Mouse (Mus musculus) hindbrain, embryonic 16.5 days (tissue): Measurements from ENCODE around the gene Kirrel2. TPM values are rescaled to one million over a fixed set of nuclear protein-coding genes. Genes with fewer than 3 reads are reported as not detected.
"Not testable (repeated sequence)": the region's sequence is repeated elsewhere in the genome, so short reads cannot be mapped to it uniquely, and the experiment has no call there.

ENCODE experiments used
- ATAC-seq: fragments of 200-750 bp; cut with Nextera tagmentation; 2 replicates; pipeline ENCODE4 v1.8.0; 2017; ENCODE audit warnings: moderate TSS enrichment, moderate library complexity
- H3K27ac ChIP-seq: fragments of 300-500 bp; sonication (generic); 2 replicates; pipeline ENCODE4 v1.5.1; 2014; ENCODE audit warnings: low read depth, mild to moderate bottlenecking, control low read depth, low read length, moderate library complexity
- H3K27me3 ChIP-seq: fragments of 300-500 bp; sonication (generic); replicated peaks from 2 replicates; pipeline ENCODE4 v1.6.1; 2014; ENCODE audit warnings: low read length; ENCODE audit not compliant: control insufficient read depth, insufficient read depth
- H3K36me3 ChIP-seq: fragments of 300-500 bp; sonication (generic); 2 replicates; pipeline ENCODE4 v1.6.1; 2014; ENCODE audit warnings: mild to moderate bottlenecking, low read length, moderate library complexity, mixed read lengths; ENCODE audit not compliant: control insufficient read depth, insufficient read depth
- H3K4me1 ChIP-seq: fragments of 300-500 bp; sonication (generic); 2 replicates; pipeline ENCODE4 v1.6.1; 2014; ENCODE audit warnings: low read depth, low read length; ENCODE audit not compliant: control insufficient read depth, insufficient read depth
- H3K4me2 ChIP-seq: fragments of 300-500 bp; sonication (generic); 2 replicates; pipeline ENCODE4 v1.6.1; 2014; ENCODE audit warnings: mild to moderate bottlenecking, low read length, control low read depth, moderate library complexity
- H3K4me3 ChIP-seq: fragments of 300-500 bp; sonication (generic); 2 replicates; pipeline ENCODE4 v1.5.1; 2014; ENCODE audit warnings: mild to moderate bottlenecking, low read length, control low read depth, moderate library complexity
- H3K9ac ChIP-seq: fragments of 300-500 bp; sonication (generic); 2 replicates; pipeline ENCODE4 v1.6.1; 2014; ENCODE audit warnings: low read depth, mild to moderate bottlenecking, control low read depth, low read length, moderate library complexity
- H3K9me3 ChIP-seq: fragments of 300-500 bp; sonication (generic); 2 replicates; pipeline ENCODE4 v1.6.1; 2014; ENCODE audit warnings: mild to moderate bottlenecking, low read length, moderate library complexity; ENCODE audit not compliant: control insufficient read depth
- WGBS: fragments of 180-500 bp; shearing (Covaris S2); extraction: QIAGEN DNeasy Blood & Tissue Kit; methylation state at CpG from one replicate; pipeline ENCODE4 v1.1.7; 2014; 5-methylcytosine and 5-hydroxymethylcytosine counted together
- polyA plus RNA-seq: library from polyadenylated mRNA; unstranded; fragments of >200 nt; fragmentation: Nextera tagmentation; extraction: Ambion mirVana; gene quantifications from 2 replicates; pipeline ENCODE4 v1.2.1, GENCODE M21; 2015

The Kirrel2 gene
- polyA plus RNA-seq, 1 experiment from 2014 or later: 3.0 TPM

DNA sequence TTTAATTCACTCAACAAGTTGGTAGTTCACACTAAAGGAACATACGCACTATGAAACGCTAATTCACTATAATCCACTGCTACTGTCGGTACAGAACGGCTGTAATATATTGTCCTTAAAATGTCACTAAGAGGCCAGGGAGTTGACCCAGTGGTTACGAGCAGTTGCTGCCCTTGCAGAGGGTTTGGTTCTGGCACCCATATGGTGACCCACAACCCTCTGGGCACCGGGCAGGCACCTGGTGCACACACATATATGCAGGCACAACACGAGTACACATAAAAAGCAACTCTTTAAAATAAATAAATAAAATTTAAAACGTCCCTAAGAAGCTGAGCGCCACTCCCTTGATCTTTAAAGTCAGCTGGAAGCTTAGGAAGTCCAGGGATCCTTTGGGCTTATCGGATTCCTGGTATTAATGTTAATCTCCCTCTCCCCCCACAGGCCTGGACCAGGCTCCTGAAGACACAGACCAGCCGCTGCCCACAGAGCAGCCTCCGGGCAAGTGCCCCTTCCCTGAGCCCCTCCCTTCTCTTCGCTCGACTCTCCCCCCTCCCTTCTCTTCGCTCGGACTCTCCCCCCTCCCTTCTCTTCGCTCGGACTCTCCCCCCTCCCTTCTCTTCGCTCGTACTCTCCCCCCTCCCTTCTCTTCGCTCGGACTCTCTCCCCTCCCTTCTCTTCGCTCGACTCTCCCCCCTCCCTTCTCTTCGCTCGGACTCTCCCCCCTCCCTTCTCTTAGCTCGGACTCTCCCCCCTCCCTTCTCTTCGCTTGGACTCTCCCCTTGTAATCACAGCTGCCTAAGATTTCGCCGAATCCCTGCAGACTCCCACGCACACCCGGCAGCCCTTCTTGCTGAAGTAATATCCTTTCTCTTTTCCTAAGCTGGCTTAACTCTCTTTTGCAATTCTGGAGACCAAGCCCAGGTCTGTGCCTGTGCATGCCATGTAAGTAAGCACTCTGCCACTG is 20.2 kb upstream of the Kirrel2 start:
- H3K36me3 ChIP-seq: no peaks in the 10 kb centered on the region
- peak overlapping the region; percentile 37 for H3K4me3 ChIP-seq
- H3K9me3 ChIP-seq: no peaks in the 10 kb centered on the region
- peak; percentile 68 for ATAC-seq
- peak overlapping the region; percentile 10; the same call in 1 of the 2 replicates for H3K27ac ChIP-seq
- H3K9ac ChIP-seq: peak overlapping the region; percentile 58
- WGBS: 7% methylated on average over 29 of the region's 32 CpGs
- H3K4me1 ChIP-seq: no peaks in the 10 kb centered on the region
- peak overlapping the region; percentile 63 for H3K4me2 ChIP-seq
- no peaks in the 10 kb centered on the region for H3K27me3 ChIP-seq

DNA sequence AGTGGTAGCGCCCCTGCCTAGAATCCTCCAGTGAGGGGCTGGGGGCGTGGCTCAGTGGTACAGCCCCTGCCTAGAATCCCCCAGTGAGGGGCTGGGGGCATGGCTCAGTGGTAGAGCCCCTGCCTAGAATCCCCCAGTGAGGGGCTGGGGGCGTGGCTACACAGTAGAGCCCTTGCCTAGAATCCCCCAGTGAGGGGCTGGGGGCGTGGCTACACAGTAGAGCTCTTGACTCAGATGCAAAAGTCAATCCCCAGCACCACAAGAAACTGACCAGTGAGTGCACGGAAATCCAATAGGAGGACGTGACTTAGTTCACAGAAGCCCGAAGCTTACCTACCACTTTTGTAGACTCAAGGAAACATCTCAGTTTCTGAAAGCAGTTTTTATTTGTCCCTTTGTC is 18.6 kb upstream of the Kirrel2 start:
- not testable (repeated sequence) for H3K27ac ChIP-seq, H3K4me1 ChIP-seq, H3K36me3 ChIP-seq, H3K9me3 ChIP-seq, H3K4me3 ChIP-seq, H3K9ac ChIP-seq, ATAC-seq, H3K4me2 ChIP-seq, H3K27me3 ChIP-seq
- 87% methylated on average over 6 of the region's 7 CpGs for WGBS

GRCm38 (mm10) chr7:30474999-30475398 is 17.5 kb upstream of the Kirrel2 start:
- H3K4me2 ChIP-seq: no peak overlapping the region
- H3K9me3 ChIP-seq: no peaks in the 10 kb centered on the region; the same call in 1 of the 2 replicates
- no peak overlapping the region for H3K9ac ChIP-seq
- no peak overlapping the region for H3K4me3 ChIP-seq
- ATAC-seq: no peak
- no peaks in the 10 kb centered on the region for H3K36me3 ChIP-seq
- H3K27me3 ChIP-seq: no peaks in the 10 kb centered on the region
- no peaks in the 10 kb centered on the region for H3K4me1 ChIP-seq
- no peak overlapping the region for H3K27ac ChIP-seq
- 79% methylated on average over 4 of the region's 4 CpGs for WGBS

DNA sequence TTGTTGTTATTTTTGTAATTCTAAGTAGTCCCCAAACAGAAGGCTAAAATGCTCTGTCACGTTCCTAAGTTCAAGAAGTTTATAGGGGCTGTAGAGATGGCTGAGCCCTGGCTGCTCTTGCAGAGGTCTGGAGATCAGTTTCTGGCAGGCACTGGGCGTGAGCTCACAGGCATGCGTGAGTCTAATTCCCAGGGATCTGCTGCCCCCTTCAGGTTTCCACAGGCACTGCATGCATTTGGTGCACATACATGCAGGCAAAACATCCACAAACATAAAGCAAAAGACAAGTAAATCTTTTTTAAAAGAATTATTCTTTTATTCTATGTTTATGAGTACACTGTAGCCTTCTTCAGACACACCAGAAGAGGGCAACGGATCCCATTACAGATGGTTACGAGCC is 14.9 kb upstream of the Kirrel2 start:
- Histone ChIP-seq H3K9ac (no peak overlapping the region), H3K4me2 (no peak overlapping the region), H3K27me3 (peaks cover 4% of the 10 kb centered on the region; the same call in 1 of the 2 replicates), H3K27ac (no peak overlapping the region), H3K36me3 (no peaks in the 10 kb centered on the region), H3K4me3 (no peak overlapping the region), H3K9me3 (no peaks in the 10 kb centered on the region; the same call in 1 of the 2 replicates), H3K4me1 (no peaks in the 10 kb centered on the region)
- ATAC-seq: no peak
- 43% methylated on average over 5 of the region's 5 CpGs for WGBS

DNA sequence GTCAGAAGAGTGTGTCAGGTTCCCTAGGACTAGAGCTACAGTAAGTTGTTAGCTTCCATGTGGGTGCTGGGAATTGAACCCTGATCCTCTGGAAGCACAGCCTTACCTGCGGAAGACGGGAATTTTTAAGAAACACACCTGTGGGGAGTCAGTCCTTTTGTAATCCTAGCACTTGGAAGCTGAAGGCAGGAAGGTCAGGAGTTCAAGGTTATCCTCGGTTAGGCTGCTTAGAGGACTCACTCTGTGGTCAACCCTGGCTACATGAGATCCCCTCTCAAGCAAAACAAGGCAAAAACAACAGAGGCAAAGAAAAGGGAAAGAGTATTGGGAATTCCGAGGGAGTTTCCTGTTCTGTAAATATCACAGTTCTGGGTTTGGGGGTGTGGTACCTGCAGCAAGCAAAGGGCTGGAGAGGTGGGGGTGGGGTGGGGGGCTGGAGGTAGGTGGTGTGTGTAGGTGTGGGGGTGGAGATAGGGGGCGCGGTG is 7.4 kb upstream of the Kirrel2 start:
- H3K4me1 ChIP-seq: peaks cover 4% of the 10 kb centered on the region; the same call in 1 of the 2 replicates
- ATAC-seq: no peak
- H3K9me3 ChIP-seq: no peaks in the 10 kb centered on the region
- no peak overlapping the region for H3K27ac ChIP-seq
- 19% methylated on average over 6 of the region's 6 CpGs for WGBS
- no peak overlapping the region for H3K9ac ChIP-seq
- H3K4me2 ChIP-seq: no peak overlapping the region
- peaks cover 54% of the 10 kb centered on the region for H3K27me3 ChIP-seq
- H3K4me3 ChIP-seq: no peak overlapping the region
- no peaks in the 10 kb centered on the region for H3K36me3 ChIP-seq

- Histone ChIP-seq H3K9me3 (no peaks in the 10 kb centered on the region), H3K27ac (no peak overlapping the region), H3K36me3 (no peaks in the 10 kb centered on the region), H3K27me3 (peaks cover 54% of the 10 kb centered on the region), H3K4me3 (no peak overlapping the region), H3K9ac (no peak overlapping the region), H3K4me1 (peaks cover 4% of the 10 kb centered on the region; the same call in 1 of the 2 replicates), H3K4me2 (no peak overlapping the region)
- WGBS: 25% methylated on average over 4 of the region's 4 CpGs
- ATAC-seq: no peak
Measured at GRCm38 (mm10) chr7:30463996-30464395, 6.5 kb upstream of the Kirrel2 start.

GRCm38 (mm10) chr7:30463568-30463967 is 6.1 kb upstream of the Kirrel2 start:
- no peaks in the 10 kb centered on the region for H3K9me3 ChIP-seq
- no peak overlapping the region for H3K4me3 ChIP-seq
- H3K4me1 ChIP-seq: peaks cover 4% of the 10 kb centered on the region; the same call in 1 of the 2 replicates
- no peak overlapping the region for H3K9ac ChIP-seq
- H3K4me2 ChIP-seq: no peak overlapping the region
- H3K27me3 ChIP-seq: peaks cover 54% of the 10 kb centered on the region
- H3K36me3 ChIP-seq: no peaks in the 10 kb centered on the region
- H3K27ac ChIP-seq: no peak overlapping the region
- ATAC-seq: no peak
- 22% methylated on average over 7 of the region's 7 CpGs for WGBS

DNA sequence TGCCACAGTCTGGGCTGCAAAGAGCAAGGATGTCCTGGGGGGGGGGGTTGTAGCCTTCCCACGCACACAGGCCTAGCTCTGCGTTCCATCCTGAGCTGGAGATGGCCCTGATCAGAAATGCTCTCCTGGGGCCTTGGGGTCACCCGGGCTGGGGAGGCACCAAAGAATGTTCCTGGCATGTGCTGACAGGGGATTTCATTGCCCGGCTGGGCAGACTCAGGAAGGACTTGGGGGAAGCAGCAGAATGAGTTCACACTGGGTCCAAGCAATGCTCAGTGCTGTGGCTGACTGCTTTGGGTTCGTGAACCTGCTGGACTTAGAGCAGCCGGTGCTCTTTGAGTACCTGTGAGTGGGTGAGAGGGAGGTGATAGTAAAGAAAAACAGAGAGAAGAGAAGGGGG is 2.0 kb upstream of the Kirrel2 start:
- 23% methylated on average over 6 of the region's 6 CpGs for WGBS
- H3K4me2 ChIP-seq: no peak overlapping the region
- no peak overlapping the region for H3K9ac ChIP-seq
- H3K36me3 ChIP-seq: no peaks in the 10 kb centered on the region
- peaks cover 19% of the 10 kb centered on the region for H3K4me1 ChIP-seq
- no peak for ATAC-seq
- no peak overlapping the region for H3K4me3 ChIP-seq
- H3K27me3 ChIP-seq: peaks cover 45% of the 10 kb centered on the region
- H3K9me3 ChIP-seq: no peaks in the 10 kb centered on the region
- no peak overlapping the region for H3K27ac ChIP-seq

GRCm38 (mm10) chr7:30456911-30457628 is 420 bp downstream of the Kirrel2 start:
- H3K4me1 ChIP-seq: peaks cover 26% of the 10 kb centered on the region
- H3K36me3 ChIP-seq: no peaks in the 10 kb centered on the region
- peaks cover 50% of the 10 kb centered on the region for H3K27me3 ChIP-seq
- no peaks in the 10 kb centered on the region for H3K9me3 ChIP-seq
- H3K9ac ChIP-seq: peak overlapping the region; percentile 54
- peak overlapping the region; percentile 68 for H3K4me2 ChIP-seq
- WGBS: under 1% methylated on average over 31 of the region's 31 CpGs
- peak; percentile 28 for ATAC-seq
- H3K27ac ChIP-seq: no peak overlapping the region; the same call in 1 of the 2 replicates
- peak overlapping the region; percentile 36 for H3K4me3 ChIP-seq
